Mouse (Mus musculus) small intestine, adult 2 months (tissue): ENCODE results near the gene Stt3b. TPM values are rescaled to one million over a fixed set of nuclear protein-coding genes. Genes with fewer than 3 reads are reported as not detected.

Experiments
- H3K27ac ChIP-seq: fragments of 200-500 bp; 2 replicates; pipeline ENCODE4 v1.5.1; 2012; ENCODE audit warnings: low read depth, low read length, control low read depth, inconsistent platforms; ENCODE audit not compliant: insufficient read depth
- H3K27me3 ChIP-seq: fragments of 200-500 bp; 2 replicates; pipeline ENCODE4 v1.6.1; 2012; ENCODE audit warnings: mild to moderate bottlenecking, moderate library complexity, low read length, inconsistent platforms; ENCODE audit not compliant: control insufficient read depth, insufficient read depth
- H3K36me3 ChIP-seq: fragments of 200-500 bp; 2 replicates; pipeline ENCODE4 v1.6.1; 2012; ENCODE audit warnings: mild to moderate bottlenecking, low read length, control low read depth, inconsistent platforms; ENCODE audit not compliant: control insufficient read depth, insufficient read depth
- H3K4me1 ChIP-seq: fragments of 200-500 bp; 2 replicates; pipeline ENCODE4 v1.6.1; 2012; ENCODE audit warnings: low read length, inconsistent platforms, mixed read lengths; ENCODE audit not compliant: control insufficient read depth, insufficient read depth, insufficient read length
- H3K4me3 ChIP-seq: fragments of 200-500 bp; 2 replicates; pipeline ENCODE4 v1.5.1; 2012; ENCODE audit warnings: low read depth, mild to moderate bottlenecking, control low read depth, inconsistent platforms, low read length, moderate library complexity
- CTCF ChIP-seq: fragments of 200-500 bp; IDR thresholded peaks from 2 replicates; pipeline ENCODE4 v1.5.1; 2012; ENCODE audit warnings: low read depth, mild to moderate bottlenecking, control low read depth, inconsistent platforms, low read length, moderate library complexity, mixed read lengths; ENCODE audit not compliant: insufficient replicate concordance, insufficient read length; ENCODE audit errors: extremely low read depth
- POLR2A ChIP-seq: fragments of 200-500 bp; IDR thresholded peaks from 2 replicates; pipeline ENCODE4 v1.6.1; 2012; ENCODE audit warnings: low read depth, mild to moderate bottlenecking, control low read depth, inconsistent platforms, low read length, moderate library complexity
- WGBS: fragments of 180-500 bp; shearing (Covaris S2); methylation state at CpG from one replicate; pipeline ENCODE4 v1.1.7; 2018; 5-methylcytosine and 5-hydroxymethylcytosine counted together
- polyA plus RNA-seq: library from polyadenylated mRNA; depleted of rRNA; stranded (reverse); fragments of >200 nt; gene quantifications from 2 replicates; pipeline ENCODE4 v1.2.3, GENCODE M21; 2012; rRNA removed

Gene Stt3b
- polyA plus RNA-seq: 30.3 and 51.1 TPM in 2 replicates

GRCm38 (mm10) chr9:115310346-115311222, at the start of gene Stt3b:
Gene Stt3b (minus strand): TSS chr9:115310421.
- Histone ChIP-seq H3K4me3 (peak within 1 kb of the TSS; percentile 96), H3K4me1 (peaks cover 8% of the 10 kb centered on the region; the same call in 1 of the 2 replicates), H3K27ac (peak within 1 kb of the TSS; percentile 96), H3K27me3 (no peaks in the 10 kb centered on the region), H3K36me3 (no peaks in the 10 kb centered on the region)
- under 1% methylated on average over 91 of the region's 91 CpGs for WGBS
- TF ChIP-seq CTCF (no peak), POLR2A (peak; percentile 20; the same call in 1 of the 2 replicates)

DNA sequence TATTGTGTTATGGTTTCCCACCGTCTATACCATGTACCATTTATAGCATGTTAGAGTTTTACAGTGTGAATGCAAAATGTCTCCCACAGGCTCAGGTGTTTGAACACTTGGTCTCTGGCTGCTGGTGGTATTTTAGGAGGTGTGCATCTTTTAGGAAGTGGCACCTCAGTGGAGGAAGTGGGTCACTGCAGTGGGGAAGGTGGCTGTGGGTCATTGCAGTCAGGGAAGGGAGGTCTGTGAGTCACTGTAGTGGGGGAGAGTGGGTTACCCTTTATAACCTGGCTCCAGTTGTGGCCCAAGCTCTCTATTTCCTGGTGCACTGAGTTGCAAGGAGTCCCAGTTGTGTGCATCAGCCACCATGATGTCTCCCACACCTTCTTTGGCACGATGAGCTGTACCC, 48.2 kb upstream of the Stt3b start:
- H3K27ac ChIP-seq: no peak overlapping the region
- peaks cover 16% of the 10 kb centered on the region; the same call in 1 of the 2 replicates for H3K4me1 ChIP-seq
- 92% methylated on average over 2 of the region's 2 CpGs for WGBS
- H3K27me3 ChIP-seq: no peaks in the 10 kb centered on the region
- no peaks in the 10 kb centered on the region for H3K36me3 ChIP-seq
- no peak overlapping the region for H3K4me3 ChIP-seq
- TF ChIP-seq POLR2A: no peak
- no peak for TF ChIP-seq CTCF

- WGBS: 85% methylated on average over 1 of the region's 1 CpGs
- Histone ChIP-seq H3K27ac (no peak overlapping the region), H3K4me1 (peaks cover 14% of the 10 kb centered on the region; the same call in 1 of the 2 replicates), H3K4me3 (no peak overlapping the region), H3K36me3 (no peaks in the 10 kb centered on the region), H3K27me3 (no peaks in the 10 kb centered on the region)
- no peak for TF ChIP-seq CTCF
- no peak for TF ChIP-seq POLR2A
These were observed 47.8 kb upstream of the Stt3b start for GRCm38 (mm10) chr9:115357996-115358395.

DNA sequence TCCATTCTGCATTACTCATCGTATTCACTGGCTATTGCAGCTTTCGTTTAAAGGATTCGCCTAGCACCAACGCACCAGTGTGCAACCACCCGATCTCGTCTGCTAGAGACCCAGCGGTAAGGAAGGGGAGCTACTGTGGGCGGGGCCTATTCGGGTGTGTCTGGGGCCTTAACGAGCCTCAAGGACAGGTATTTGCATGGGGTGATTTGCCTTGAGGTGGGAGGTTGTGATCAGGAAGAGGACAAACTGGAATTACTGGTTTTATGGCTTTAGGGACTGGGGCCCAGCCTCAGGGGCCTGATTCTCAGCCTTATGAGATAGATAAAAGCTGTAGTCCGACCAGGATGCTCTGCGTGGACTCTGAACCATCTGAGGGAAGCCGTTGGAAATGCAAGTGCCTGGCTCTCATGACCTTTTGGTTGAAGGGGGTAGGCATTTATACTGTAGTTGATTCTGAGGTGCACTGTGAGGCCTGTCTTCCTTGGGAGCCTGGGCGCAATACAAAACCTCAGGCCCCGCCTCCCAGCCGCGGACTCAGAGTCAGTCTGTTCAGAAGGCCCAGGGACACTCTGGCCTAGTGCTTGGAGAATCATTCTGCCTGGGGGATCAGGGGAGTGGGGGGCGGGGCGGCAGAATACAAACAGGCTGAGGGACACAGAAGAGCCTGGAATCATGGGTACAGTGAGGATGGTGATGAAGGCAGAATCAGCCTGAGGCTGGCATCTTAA, 46.7 kb upstream of the Stt3b start:
- peak overlapping the region; percentile 93 for H3K27ac ChIP-seq
- no peaks in the 10 kb centered on the region for H3K27me3 ChIP-seq
- no peaks in the 10 kb centered on the region for H3K36me3 ChIP-seq
- peaks cover 7% of the 10 kb centered on the region; the same call in 1 of the 2 replicates for H3K4me1 ChIP-seq
- 24% methylated on average over 19 of the region's 19 CpGs for WGBS
- TF ChIP-seq POLR2A (no peak; the same call in 1 of the 2 replicates), CTCF (no peak)
- peak overlapping the region; percentile 5; the same call in 1 of the 2 replicates for H3K4me3 ChIP-seq

GRCm38 (mm10) chr9:115355972-115356371, 45.8 kb upstream of the Stt3b start:
- peak overlapping the region; percentile 5; the same call in 1 of the 2 replicates for H3K4me3 ChIP-seq
- H3K27ac ChIP-seq: peak overlapping the region; percentile 88
- peaks cover 6% of the 10 kb centered on the region; the same call in 1 of the 2 replicates for H3K4me1 ChIP-seq
- WGBS: 14% methylated on average over 5 of the region's 5 CpGs
- TF ChIP-seq CTCF (no peak), POLR2A (no peak)
- H3K27me3 ChIP-seq: no peaks in the 10 kb centered on the region
- H3K36me3 ChIP-seq: no peaks in the 10 kb centered on the region

- 90% methylated on average over 4 of the region's 4 CpGs for WGBS
- TF ChIP-seq CTCF (no peak), POLR2A (no peak)
- no peak overlapping the region for H3K27ac ChIP-seq
- H3K4me3 ChIP-seq: no peak overlapping the region
- H3K4me1 ChIP-seq: no peaks in the 10 kb centered on the region; the same call in 1 of the 2 replicates
- H3K27me3 ChIP-seq: no peaks in the 10 kb centered on the region
- H3K36me3 ChIP-seq: no peaks in the 10 kb centered on the region
These were observed 39.7 kb upstream of the Stt3b start for GRCm38 (mm10) chr9:115349741-115350512.

- Histone ChIP-seq H3K27me3 (no peaks in the 10 kb centered on the region), H3K4me1 (no peaks in the 10 kb centered on the region; the same call in 1 of the 2 replicates), H3K36me3 (no peaks in the 10 kb centered on the region), H3K4me3 (no peak overlapping the region), H3K27ac (no peak overlapping the region)
- WGBS: 64% methylated on average over 1 of the region's 1 CpGs
- TF ChIP-seq CTCF (no peak), POLR2A (no peak)
These were observed 38.9 kb upstream of the Stt3b start for GRCm38 (mm10) chr9:115349106-115349505.
